Mouse (Mus musculus): ENCODE data around the gene Gm15127. TPM values are rescaled to one million over a fixed set of nuclear protein-coding genes. Genes with fewer than 3 reads are reported as not detected.
"Not testable (repeated sequence)": the region's sequence is repeated elsewhere in the genome, so short reads cannot be mapped to it uniquely, and the experiment has no call there.

The Gm15127 gene
- not detected in 2 replicates for polyA plus RNA-seq (2015; fragmentation: Nextera tagmentation; extraction: Ambion mirVana)

GRCm38 (mm10) chrX:148663298-148663697 lies at the start of gene Gm15127:
Gene Gm15127, plus strand, starts transcription at chrX:148663598.
- not testable (repeated sequence) for ATAC-seq; H3K4me2 ChIP-seq (replicated peaks; ENCODE audit: low read depth, low read length); H3K27me3 ChIP-seq (replicated peaks; ENCODE audit: insufficient read depth, low read length); H3K9me3 ChIP-seq (ENCODE audit: low read length); H3K27ac ChIP-seq (ENCODE audit: low read length); H3K9ac ChIP-seq (replicated peaks; ENCODE audit: low read depth); H3K4me3 ChIP-seq (ENCODE audit: low read depth, low read length); DNase-seq (ENCODE audit: low spot score); H3K4me1 ChIP-seq (ENCODE audit: insufficient read depth, low read depth, low read length); H3K36me3 ChIP-seq (ENCODE audit: insufficient read depth, low read length)
- 88% methylated on average over 2 of the region's 4 CpGs for WGBS

- H3K4me2 ChIP-seq (replicated peaks; ENCODE audit: low read depth, low read length); H3K4me3 ChIP-seq (ENCODE audit: low read depth, low read length); H3K27ac ChIP-seq (ENCODE audit: low read length); H3K4me1 ChIP-seq (ENCODE audit: insufficient read depth, low read depth, low read length); H3K36me3 ChIP-seq (ENCODE audit: insufficient read depth, low read length); H3K9me3 ChIP-seq (ENCODE audit: low read length); H3K9ac ChIP-seq (replicated peaks; ENCODE audit: low read depth); H3K27me3 ChIP-seq (replicated peaks; ENCODE audit: insufficient read depth, low read length); DNase-seq (ENCODE audit: low spot score); ATAC-seq: not testable (repeated sequence)
- 85% methylated on average over 3 of the region's 7 CpGs for WGBS
These were observed 48.3 kb upstream of the Gm15127 start, which contains the start of gene Gm8334 for GRCm38 (mm10) chrX:148615053-148615452. Gene Gm8334, minus strand, starts transcription at chrX:148615153.

GRCm38 (mm10) chrX:148676290-148676689 lies 12.9 kb downstream of the Gm15127 start:
- not testable (repeated sequence) for H3K27ac ChIP-seq (ENCODE audit: low read length); ATAC-seq; H3K9me3 ChIP-seq (ENCODE audit: low read length); H3K4me1 ChIP-seq (ENCODE audit: insufficient read depth, low read depth, low read length); H3K27me3 ChIP-seq (replicated peaks; ENCODE audit: insufficient read depth, low read length); H3K4me3 ChIP-seq (ENCODE audit: low read depth, low read length); H3K9ac ChIP-seq (replicated peaks; ENCODE audit: low read depth); DNase-seq (ENCODE audit: low spot score); H3K4me2 ChIP-seq (replicated peaks; ENCODE audit: low read depth, low read length); H3K36me3 ChIP-seq (ENCODE audit: insufficient read depth, low read length)
- 0% methylated on average over 1 of the region's 1 CpGs for WGBS

Other genes with a start within 250 kb of the Gm15127 start
- not detected in 2 replicates for gene Gm15114, start 174.6 kb upstream of the Gm15127 start, polyA plus RNA-seq (2015; fragmentation: Nextera tagmentation; extraction: Ambion mirVana)
- gene Gm8334, start 48.4 kb upstream of the Gm15127 start, polyA plus RNA-seq (2015; fragmentation: Nextera tagmentation; extraction: Ambion mirVana): not detected in 2 replicates
- not detected in 2 replicates for gene Luzp4, start 194.0 kb downstream of the Gm15127 start, polyA plus RNA-seq (2015; fragmentation: Nextera tagmentation; extraction: Ambion mirVana)